Mouse (Mus musculus) cortical plate, adult 2 months (tissue): ENCODE results near the gene Samd10. TPM values are rescaled to one million over a fixed set of nuclear protein-coding genes. Genes with fewer than 3 reads are reported as not detected.

Experiments
- H3K27ac ChIP-seq: fragments of 200-500 bp; 2 replicates; pipeline ENCODE4 v1.5.1; 2012; ENCODE audit warnings: low read length, control low read depth, inconsistent platforms; ENCODE audit not compliant: insufficient read depth
- H3K4me1 ChIP-seq: fragments of 200-500 bp; 2 replicates; pipeline ENCODE4 v1.6.1; 2011; ENCODE audit warnings: low read length; ENCODE audit not compliant: control insufficient read depth, insufficient read depth
- H3K4me3 ChIP-seq: fragments of 200-500 bp; 2 replicates; pipeline ENCODE4 v1.5.1; 2011; ENCODE audit warnings: mild to moderate bottlenecking, low read length, control low read depth; ENCODE audit not compliant: insufficient read depth
- CTCF ChIP-seq: fragments of 200-500 bp; IDR thresholded peaks from 2 replicates; pipeline ENCODE4 v1.5.1; 2011; ENCODE audit warnings: mild to moderate bottlenecking, control low read depth, low read length; ENCODE audit not compliant: insufficient read depth; ENCODE audit errors: extremely low read depth
- POLR2A ChIP-seq: fragments of 200-500 bp; IDR thresholded peaks from 2 replicates; pipeline ENCODE4 v1.6.1; 2011; ENCODE audit warnings: mild to moderate bottlenecking, low read length, control low read depth; ENCODE audit not compliant: insufficient read depth; ENCODE audit errors: extremely low read depth
- polyA plus RNA-seq: library from polyadenylated mRNA; depleted of rRNA; stranded (reverse); fragments of >200 nt; gene quantifications from 2 replicates; pipeline ENCODE4 v1.2.3, GENCODE M21; 2012

Samd10 gene
- polyA plus RNA-seq, 1 experiment, result 38.6 TPM

- Histone ChIP-seq H3K4me1 (peaks cover 7% of the 10 kb centered on the region; the same call in 1 of the 2 replicates), H3K4me3 (no peak overlapping the region), H3K27ac (no peak overlapping the region)
- TF ChIP-seq POLR2A, result no peak
- TF ChIP-seq CTCF, result no peak
These were observed 20.9 kb downstream of the Samd10 start for GRCm38 (mm10) chr2:181577981-181578581.

GRCm38 (mm10) chr2:181577126-181577525 lies 21.9 kb downstream of the Samd10 start:
- Histone ChIP-seq H3K27ac (no peak overlapping the region), H3K4me3 (no peak overlapping the region), H3K4me1 (peaks cover 7% of the 10 kb centered on the region; the same call in 1 of the 2 replicates)
- TF ChIP-seq CTCF (no peak), POLR2A (no peak)

- Histone ChIP-seq H3K4me1 (peaks cover 7% of the 10 kb centered on the region; the same call in 1 of the 2 replicates), H3K27ac (no peak overlapping the region), H3K4me3 (no peak overlapping the region)
- TF ChIP-seq POLR2A (no peak), CTCF (no peak)
These were observed 22.4 kb downstream of the Samd10 start for GRCm38 (mm10) chr2:181576613-181577012.

- no peak for TF ChIP-seq CTCF
- no peak for TF ChIP-seq POLR2A
- Histone ChIP-seq H3K4me3 (no peak overlapping the region), H3K27ac (no peak overlapping the region), H3K4me1 (peaks cover 6% of the 10 kb centered on the region; the same call in 1 of the 2 replicates)
These were observed 24.0 kb downstream of the Samd10 start for GRCm38 (mm10) chr2:181574921-181575545.

GRCm38 (mm10) chr2:181573961-181574360 lies 25.1 kb downstream of the Samd10 start:
- TF ChIP-seq CTCF, result no peak
- no peak for TF ChIP-seq POLR2A
- Histone ChIP-seq H3K4me1 (peaks cover 5% of the 10 kb centered on the region; the same call in 1 of the 2 replicates), H3K27ac (no peak overlapping the region), H3K4me3 (no peak overlapping the region)

- H3K4me3 ChIP-seq, result no peak overlapping the region
- TF ChIP-seq CTCF, result no peak
- TF ChIP-seq POLR2A, result no peak
- no peak overlapping the region for H3K27ac ChIP-seq
- H3K4me1 ChIP-seq, result peaks cover 3% of the 10 kb centered on the region; the same call in 1 of the 2 replicates
These were observed 25.8 kb downstream of the Samd10 start for GRCm38 (mm10) chr2:181572921-181573920.

- TF ChIP-seq POLR2A (no peak), CTCF (no peak)
- Histone ChIP-seq H3K4me3 (no peak overlapping the region), H3K4me1 (no peaks in the 10 kb centered on the region), H3K27ac (no peak overlapping the region)
These were observed 26.9 kb downstream of the Samd10 start for GRCm38 (mm10) chr2:181571941-181572670.

GRCm38 (mm10) chr2:181570921-181571595 lies 28.0 kb downstream of the Samd10 start:
- no peak for TF ChIP-seq CTCF
- TF ChIP-seq POLR2A, result no peak
- no peak overlapping the region for H3K4me3 ChIP-seq
- no peaks in the 10 kb centered on the region for H3K4me1 ChIP-seq
- no peak overlapping the region for H3K27ac ChIP-seq

GRCm38 (mm10) chr2:181570375-181570774 lies 28.6 kb downstream of the Samd10 start:
- no peaks in the 10 kb centered on the region for H3K4me1 ChIP-seq
- no peak overlapping the region for H3K27ac ChIP-seq
- TF ChIP-seq CTCF (no peak), POLR2A (no peak)
- no peak overlapping the region for H3K4me3 ChIP-seq
